Mouse (Mus musculus) lung, adult 2 months (tissue): ENCODE measurements around the gene Vmac. TPM values are rescaled to one million over a fixed set of nuclear protein-coding genes. Genes with fewer than 3 reads are reported as not detected.
A peak's percentile ranks its signal among the peaks of the same experiment; 100 is the strongest.

Experiments
- DNase-seq: peaks from one replicate; pipeline ENCODE4 v3.0.0; 2022
- H3K4me1 ChIP-seq: fragments of 200-500 bp; 2 replicates; pipeline ENCODE4 v1.6.1; 2011; ENCODE audit warnings: low read length; ENCODE audit not compliant: control insufficient read depth, insufficient read depth
- H3K4me3 ChIP-seq: fragments of 200-500 bp; replicated peaks from 2 replicates; pipeline ENCODE3; 2011; ENCODE audit warnings: low read depth, mild to moderate bottlenecking, control low read depth, low read length; ENCODE audit errors: extremely low read depth
- CTCF ChIP-seq: fragments of 200-500 bp; IDR thresholded peaks from 2 replicates; pipeline ENCODE4 v1.5.1; 2011; ENCODE audit warnings: mild to moderate bottlenecking, low read length, control low read depth; ENCODE audit not compliant: insufficient read depth
- POLR2A ChIP-seq: fragments of 200-500 bp; IDR thresholded peaks from 2 replicates; pipeline ENCODE4 v1.6.1; 2011; ENCODE audit warnings: low read depth, mild to moderate bottlenecking, control low read depth, low read length, borderline replicate concordance; ENCODE audit errors: extremely low read depth
- WGBS: fragments of 180-500 bp; shearing (Covaris S2); methylation state at CpG from one replicate; pipeline ENCODE4 v1.1.7; 2018; 5-methylcytosine and 5-hydroxymethylcytosine counted together
- polyA plus RNA-seq: library from polyadenylated mRNA; depleted of rRNA; stranded (reverse); fragments of >200 nt; gene quantifications from 2 replicates; pipeline ENCODE4 v1.2.3, GENCODE M21; 2012

The Vmac gene
- polyA plus RNA-seq, 1 experiment = 32.4 TPM

DNA sequence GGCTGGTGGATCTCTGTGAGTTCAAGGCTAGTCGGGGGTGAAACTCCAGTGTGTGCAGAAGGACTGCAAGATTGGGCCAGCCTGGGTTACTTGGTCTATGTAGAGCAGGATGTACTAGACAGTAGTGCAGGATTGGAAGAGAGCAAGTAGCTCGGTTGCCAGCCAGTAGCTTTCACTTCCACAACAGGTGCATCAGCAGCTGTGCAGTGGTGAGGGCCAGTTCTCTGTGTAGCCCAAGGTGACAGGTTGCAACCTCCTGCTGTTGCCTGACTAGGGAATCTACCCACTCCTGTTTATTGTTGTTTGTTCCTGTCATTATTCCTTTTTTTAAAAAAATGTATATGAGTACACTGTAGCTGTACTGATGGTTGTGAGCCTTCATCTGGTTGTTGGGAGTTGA is 29.1 kb downstream of the Vmac start:
- TF ChIP-seq CTCF = no peak
- no peak for TF ChIP-seq POLR2A
- no peaks in the 10 kb centered on the region for H3K4me1 ChIP-seq
- no peak overlapping the region for H3K4me3 ChIP-seq
- WGBS = 88% methylated on average over 2 of the region's 2 CpGs
- no peak for DNase-seq

DNA sequence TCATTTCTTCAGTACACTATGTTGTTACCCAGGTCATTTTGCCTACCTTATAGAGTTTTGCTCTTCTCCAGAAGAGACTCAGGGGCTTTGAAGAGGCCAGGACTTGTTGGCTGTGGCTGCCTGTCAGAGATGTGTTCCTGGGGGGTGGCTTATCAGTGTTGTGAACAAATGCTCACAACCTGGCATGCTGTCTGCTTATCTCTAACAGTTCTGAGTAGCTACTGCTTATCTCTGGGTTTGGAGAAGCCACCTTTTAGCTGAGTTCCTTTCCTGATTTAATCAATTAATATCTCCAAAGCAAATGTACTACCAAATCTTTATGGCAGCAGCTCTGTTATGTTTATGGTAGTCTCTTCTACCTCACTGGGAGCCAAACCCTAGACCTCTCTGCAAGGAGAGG is 29.8 kb downstream of the Vmac start:
- Histone ChIP-seq H3K4me1 (no peaks in the 10 kb centered on the region), H3K4me3 (no peak overlapping the region)
- TF ChIP-seq POLR2A (no peak), CTCF (no peak)
- no peak for DNase-seq

DNA sequence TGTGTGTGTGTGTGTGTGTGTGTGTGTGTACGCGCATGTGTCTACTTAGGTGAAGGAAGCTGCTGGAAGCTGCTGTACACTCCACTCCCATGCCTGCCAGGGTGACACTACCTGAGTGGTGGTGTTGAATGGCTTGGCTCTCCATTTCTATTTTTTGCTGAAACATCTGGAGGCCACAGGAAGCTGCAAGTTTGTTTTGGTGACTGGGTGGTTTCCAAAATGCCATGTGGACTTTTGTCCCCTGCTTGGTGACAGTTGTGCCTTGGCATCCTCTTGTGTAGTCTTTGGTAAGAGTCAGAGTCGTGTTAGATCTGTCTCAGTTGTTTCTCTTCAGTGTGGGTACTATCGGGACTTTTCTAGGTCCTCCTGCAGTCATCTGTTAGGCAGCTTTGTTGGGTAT is 31.0 kb downstream of the Vmac start:
- no peak for TF ChIP-seq POLR2A
- no peak for TF ChIP-seq CTCF
- Histone ChIP-seq H3K4me3 (no peak overlapping the region), H3K4me1 (peaks cover 2% of the 10 kb centered on the region; the same call in 1 of the 2 replicates)
- DNase-seq = no peak
- WGBS = 82% methylated on average over 4 of the region's 4 CpGs

DNA sequence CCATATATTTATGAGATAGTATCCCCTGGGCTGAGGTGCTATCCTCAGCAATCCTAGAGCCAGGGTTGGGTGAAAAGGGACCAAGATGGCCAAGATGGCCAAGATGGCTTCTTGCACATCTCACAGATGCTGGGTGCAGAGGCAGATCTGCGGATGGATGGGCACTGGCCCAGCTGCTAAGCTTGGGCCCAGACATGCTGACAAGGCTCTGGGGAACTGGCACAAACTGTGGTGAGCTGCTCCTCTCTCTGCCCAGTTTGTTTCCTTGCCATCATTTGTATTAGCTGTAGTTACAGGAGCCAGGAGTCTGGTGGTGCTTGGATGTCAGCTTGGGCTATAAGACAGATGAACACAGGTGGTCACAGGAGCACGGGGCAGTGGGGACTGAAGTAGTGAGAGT is 33.2 kb downstream of the Vmac start:
- DNase-seq = no peak
- 79% methylated on average over 2 of the region's 2 CpGs for WGBS
- peaks cover 4% of the 10 kb centered on the region; the same call in 1 of the 2 replicates for H3K4me1 ChIP-seq
- no peak for TF ChIP-seq CTCF
- TF ChIP-seq POLR2A = no peak
- no peak overlapping the region for H3K4me3 ChIP-seq

DNA sequence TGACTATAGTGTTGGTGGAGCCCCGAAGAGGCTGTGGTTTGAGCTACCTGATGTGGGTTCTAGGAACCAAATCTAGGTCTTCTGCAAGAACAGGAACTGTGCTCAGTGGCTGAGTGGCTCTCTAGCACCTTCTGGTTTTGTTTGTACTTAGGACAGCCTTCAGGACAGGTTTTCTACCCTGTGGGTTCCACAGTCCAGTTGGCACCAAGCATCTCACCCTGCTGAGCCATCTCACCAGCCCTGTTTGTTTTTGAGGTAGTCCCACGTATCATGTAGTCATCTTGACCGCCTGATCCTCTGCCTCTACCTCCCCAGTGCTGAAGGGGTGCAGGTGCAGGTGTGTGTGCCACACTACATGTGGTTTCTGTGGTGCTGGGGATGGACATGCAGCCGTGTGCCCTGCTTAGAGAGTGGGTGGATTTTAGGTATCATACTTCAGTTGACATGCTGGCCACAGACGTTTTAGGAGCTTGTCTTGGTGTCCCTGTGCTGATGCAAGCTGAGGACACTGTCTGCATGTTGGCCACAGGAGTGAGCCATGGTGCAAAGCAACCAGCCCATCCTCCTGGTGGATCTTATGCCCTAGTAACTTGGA is 34.2 kb downstream of the Vmac start:
- WGBS = 78% methylated on average over 5 of the region's 5 CpGs
- DNase-seq = no peak
- no peak for TF ChIP-seq POLR2A
- no peak for TF ChIP-seq CTCF
- no peak overlapping the region for H3K4me3 ChIP-seq
- peaks cover 4% of the 10 kb centered on the region; the same call in 1 of the 2 replicates for H3K4me1 ChIP-seq

DNA sequence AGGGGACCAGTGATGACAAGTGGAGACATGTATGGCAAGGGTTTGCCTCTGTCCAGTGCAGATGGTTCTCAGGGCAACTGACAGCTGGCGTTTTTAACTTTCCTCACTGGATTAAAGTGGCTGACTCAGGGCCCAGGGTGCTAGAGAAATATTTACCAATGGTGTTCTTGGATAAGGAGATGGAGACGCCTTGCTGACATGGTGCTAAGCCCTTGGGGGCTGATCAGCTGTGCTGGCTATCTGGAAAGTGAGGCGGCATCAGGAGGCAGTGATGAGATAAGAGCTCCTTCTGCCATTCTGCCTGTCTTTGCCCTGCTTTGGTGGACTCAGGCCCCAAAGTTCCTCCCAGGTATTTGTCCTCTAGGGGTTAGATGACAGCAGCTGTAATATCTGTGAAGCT is 34.9 kb downstream of the Vmac start:
- DNase-seq = no peak
- whole genome bisulfite sequencing = 56% methylated on average over 3 of the region's 3 CpGs
- Histone ChIP-seq H3K4me3 (no peak overlapping the region), H3K4me1 (peaks cover 4% of the 10 kb centered on the region; the same call in 1 of the 2 replicates)
- TF ChIP-seq CTCF = no peak
- no peak for TF ChIP-seq POLR2A

DNA sequence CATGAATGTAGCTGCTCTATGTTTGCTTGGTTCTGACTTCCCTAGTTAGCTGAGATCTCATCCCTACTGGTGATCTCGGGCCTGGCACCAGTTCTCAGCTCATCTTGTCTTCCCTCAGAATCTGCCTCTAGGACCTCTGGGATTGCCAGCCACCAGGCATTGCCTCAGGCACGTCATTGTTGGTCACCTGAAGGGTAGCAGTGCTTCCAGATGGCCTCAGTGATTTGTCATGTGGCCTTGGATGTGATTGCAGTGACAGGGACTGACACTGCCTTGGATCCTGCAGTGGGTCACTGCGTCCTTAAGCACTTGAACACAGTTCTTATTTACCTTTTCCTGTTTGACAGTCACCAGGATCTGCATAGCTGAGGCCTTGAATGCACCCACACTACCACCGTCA is 36.0 kb downstream of the Vmac start:
- WGBS = 61% methylated on average over 4 of the region's 4 CpGs
- DNase-seq = no peak
- TF ChIP-seq CTCF = no peak
- TF ChIP-seq POLR2A = no peak
- Histone ChIP-seq H3K4me1 (peaks cover 4% of the 10 kb centered on the region; the same call in 1 of the 2 replicates), H3K4me3 (no peak overlapping the region)

DNA sequence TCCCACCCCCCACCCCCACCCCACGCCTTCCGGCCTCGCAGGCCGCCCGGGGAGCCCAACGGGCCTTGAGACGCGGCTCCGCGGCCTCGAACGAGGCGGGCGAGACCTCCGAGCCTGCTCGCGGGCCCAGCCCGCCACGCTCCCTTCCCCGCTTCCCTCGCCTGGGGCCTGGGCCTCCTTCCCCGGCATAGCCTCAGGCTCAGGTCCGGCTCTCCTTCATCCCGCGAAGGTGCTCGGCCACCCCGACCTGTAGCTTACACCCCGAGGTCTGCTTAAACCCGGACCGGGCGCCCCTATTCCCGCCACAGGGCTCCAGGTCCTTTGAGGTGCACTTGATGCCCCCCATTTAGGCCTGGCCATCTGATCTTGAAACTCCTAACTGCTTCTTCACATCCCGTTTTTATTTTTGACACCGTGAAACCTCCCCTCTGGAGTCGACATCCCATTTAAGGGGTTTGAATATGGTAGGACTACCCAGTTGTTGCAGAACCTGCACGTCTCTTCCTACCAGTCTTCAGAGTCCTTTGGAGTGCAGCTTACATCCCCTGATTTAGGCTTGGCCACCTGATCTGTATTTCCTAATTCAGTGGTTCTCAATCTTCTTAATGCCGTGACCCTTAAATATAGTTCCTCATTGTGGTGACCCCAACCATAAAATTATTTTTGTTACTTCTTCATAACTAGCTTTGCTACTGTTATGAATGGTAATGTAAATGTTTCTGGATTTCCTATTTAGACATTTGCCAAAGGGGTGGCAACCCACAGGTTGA is 44.0 kb downstream of the Vmac start:
- under 1% methylated on average over 34 of the region's 37 CpGs for WGBS
- H3K4me1 ChIP-seq = peaks cover 9% of the 10 kb centered on the region
- TF ChIP-seq POLR2A = no peak
- H3K4me3 ChIP-seq = peak overlapping the region; percentile 87
- DNase-seq = no peak

DNA sequence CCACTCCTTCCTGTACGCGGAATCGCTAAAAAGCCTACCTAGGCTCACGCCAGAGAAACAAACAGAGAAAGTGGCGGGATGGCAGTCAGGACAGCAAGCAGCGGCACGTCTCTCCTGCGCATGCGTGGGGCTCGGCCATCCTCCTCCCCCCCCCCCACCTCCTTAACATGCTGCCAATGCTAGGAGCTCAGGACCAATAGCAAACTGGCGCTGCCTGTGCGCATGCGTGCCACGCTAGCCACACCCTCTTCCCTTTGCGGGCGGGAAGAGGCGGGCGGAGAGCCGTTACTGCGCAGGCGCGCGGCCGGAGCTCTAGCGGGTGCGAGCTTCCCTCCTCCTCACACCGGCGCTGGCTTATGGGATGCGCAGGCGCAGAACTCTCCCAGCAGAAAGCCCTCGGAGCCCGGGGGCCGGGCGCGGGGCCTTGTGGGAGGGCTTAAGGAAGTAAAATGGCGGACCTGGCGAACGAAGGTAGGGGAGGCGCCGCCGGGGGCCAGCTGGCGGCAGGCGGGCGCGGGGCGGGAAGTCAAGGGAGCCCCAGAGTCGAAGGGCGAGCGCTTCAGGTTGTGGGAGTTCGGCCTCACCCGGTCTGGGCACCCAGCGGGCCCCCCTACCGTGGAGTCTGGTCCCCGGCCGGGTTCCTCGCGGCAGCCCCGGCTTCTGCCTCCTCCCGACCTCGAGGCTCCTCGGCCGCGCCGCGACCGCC is 44.7 kb downstream of the Vmac start, which contains the start of gene Ranbp3:
TSS of gene Ranbp3 (plus strand) at position 354 of the 706 bp plus-strand sequence.
- DNase-seq = peak; percentile 98
- under 1% methylated on average over 65 of the region's 66 CpGs for WGBS
- TF ChIP-seq CTCF (no peak), POLR2A (peak; percentile 92; the same call in 1 of the 2 replicates)
- Histone ChIP-seq H3K4me1 (peaks cover 9% of the 10 kb centered on the region), H3K4me3 (peak within 1 kb of the TSS; percentile 87)
